Mouse (Mus musculus): ENCODE measurements around the gene Gm11639.
A peak's percentile ranks its signal among the peaks of the same experiment; 100 is the strongest.

Gm11639 gene

GRCm38 (mm10) chr11:105156748-105157267 lies 471.3 kb downstream of the Gm11639 start:
- DNase-seq, result peak; percentile 32

- DNase-seq, result no peak
Measured at GRCm38 (mm10) chr11:105158047-105158446, 472.5 kb downstream of the Gm11639 start.

- no peak for DNase-seq
Measured at GRCm38 (mm10) chr11:105159673-105160360, 474.3 kb downstream of the Gm11639 start.

- DNase-seq, result no peak
Measured at GRCm38 (mm10) chr11:105161411-105161810, 475.9 kb downstream of the Gm11639 start.

GRCm38 (mm10) chr11:105164516-105165510 lies 479.3 kb downstream of the Gm11639 start:
- DNase-seq, result no peak

- no peak for DNase-seq
Measured at GRCm38 (mm10) chr11:105166780-105167179, 481.3 kb downstream of the Gm11639 start.
